Mouse (Mus musculus) intestine, postnatal 0 days (tissue): ENCODE measurements around the gene Srgn. TPM values are rescaled to one million over a fixed set of nuclear protein-coding genes. Genes with fewer than 3 reads are reported as not detected.

ENCODE experiments used
- ATAC-seq: fragments of 200-750 bp; cut with Nextera tagmentation; 2 replicates; pipeline ENCODE4 v1.8.0; 2017; ENCODE audit warnings: mild to moderate bottlenecking, moderate TSS enrichment, moderate library complexity
- H3K27ac ChIP-seq: fragments of 300-500 bp; sonication (generic); 2 replicates; pipeline ENCODE4 v1.5.1; 2014; ENCODE audit warnings: mild to moderate bottlenecking, low read depth, low read length, moderate library complexity
- H3K27me3 ChIP-seq: fragments of 300-500 bp; sonication (generic); replicated peaks from 2 replicates; pipeline ENCODE4 v1.6.1; 2014; ENCODE audit warnings: low read length, mixed read lengths; ENCODE audit not compliant: control insufficient read depth, insufficient read depth
- H3K36me3 ChIP-seq: fragments of 300-500 bp; sonication (generic); 2 replicates; pipeline ENCODE4 v1.6.1; 2014; ENCODE audit warnings: mild to moderate bottlenecking, moderate library complexity; ENCODE audit not compliant: control insufficient read depth, insufficient read depth
- H3K4me1 ChIP-seq: fragments of 300-500 bp; sonication (generic); replicated peaks from 2 replicates; pipeline ENCODE4 v1.6.1; 2014; ENCODE audit warnings: antibody characterized with exemption, low read length, mixed read lengths; ENCODE audit not compliant: control insufficient read depth, insufficient read depth
- H3K4me2 ChIP-seq: fragments of 300-500 bp; sonication (generic); replicated peaks from 2 replicates; pipeline ENCODE4 v1.6.1; 2014; ENCODE audit warnings: low read depth, mild to moderate bottlenecking, moderate library complexity
- H3K4me3 ChIP-seq: fragments of 300-500 bp; sonication (generic); 2 replicates; pipeline ENCODE4 v1.5.1; 2014; ENCODE audit warnings: low read depth, low read length
- H3K9ac ChIP-seq: fragments of 300-500 bp; sonication (generic); 2 replicates; pipeline ENCODE4 v1.6.1; 2014; ENCODE audit warnings: mild to moderate bottlenecking, low read depth, low read length
- H3K9me3 ChIP-seq: fragments of 300-500 bp; sonication (generic); 2 replicates; pipeline ENCODE4 v1.6.1; 2016; ENCODE audit warnings: mixed run types; ENCODE audit not compliant: control insufficient read depth
- CTCF ChIP-seq: sonication (generic); IDR thresholded peaks from 2 replicates; pipeline ENCODE4 v1.5.1; 2016; ENCODE audit warnings: low read depth, mild to moderate bottlenecking, control low read depth, antibody characterized with exemption, moderate library complexity
- WGBS: fragments of 180-500 bp; shearing (Covaris S2); extraction: QIAGEN DNeasy Blood & Tissue Kit; methylation state at CpG from one replicate; pipeline ENCODE4 v1.1.7; 2014; 5-methylcytosine and 5-hydroxymethylcytosine counted together
- polyA plus RNA-seq: library from polyadenylated mRNA; unstranded; fragments of >200 nt; fragmentation: Nextera tagmentation; extraction: Ambion mirVana; gene quantifications from 2 replicates; pipeline ENCODE4 v1.2.1, GENCODE M21; 2015

Srgn gene
- polyA plus RNA-seq, 1 experiment from 2014 or later = 21.6 TPM

- no peak overlapping the region for H3K9ac ChIP-seq
- H3K9me3 ChIP-seq = no peaks in the 10 kb centered on the region
- no peaks in the 10 kb centered on the region for H3K4me1 ChIP-seq
- ATAC-seq = no peak
- H3K4me2 ChIP-seq = no peak overlapping the region
- H3K27me3 ChIP-seq = no peaks in the 10 kb centered on the region
- no peak overlapping the region for H3K4me3 ChIP-seq
- peaks cover 19% of the 10 kb centered on the region for H3K36me3 ChIP-seq
- peak; percentile 33 for TF ChIP-seq CTCF
- WGBS = 75% methylated on average over 11 of the region's 11 CpGs
- H3K27ac ChIP-seq = no peak overlapping the region
Measured at GRCm38 (mm10) chr10:62555705-62556557, 28.7 kb upstream of the Srgn start.

GRCm38 (mm10) chr10:62553611-62554091, 26.4 kb upstream of the Srgn start:
- no peak overlapping the region for H3K27ac ChIP-seq
- no peaks in the 10 kb centered on the region for H3K27me3 ChIP-seq
- H3K9ac ChIP-seq = no peak overlapping the region
- H3K4me3 ChIP-seq = no peak overlapping the region
- peaks cover under 1% of the 10 kb centered on the region; the same call in 1 of the 2 replicates for H3K36me3 ChIP-seq
- WGBS = 78% methylated on average over 12 of the region's 12 CpGs
- TF ChIP-seq CTCF = no peak
- H3K9me3 ChIP-seq = no peaks in the 10 kb centered on the region
- H3K4me2 ChIP-seq = no peak overlapping the region
- no peaks in the 10 kb centered on the region for H3K4me1 ChIP-seq
- ATAC-seq = no peak

- Histone ChIP-seq H3K4me3 (no peak overlapping the region), H3K9ac (no peak overlapping the region), H3K4me1 (no peaks in the 10 kb centered on the region), H3K27me3 (no peaks in the 10 kb centered on the region), H3K4me2 (no peak overlapping the region), H3K36me3 (no peaks in the 10 kb centered on the region; the same call in 1 of the 2 replicates), H3K9me3 (no peaks in the 10 kb centered on the region), H3K27ac (no peak overlapping the region)
- ATAC-seq = no peak
- no peak for TF ChIP-seq CTCF
- WGBS = 81% methylated on average over 7 of the region's 7 CpGs
Measured at GRCm38 (mm10) chr10:62550787-62551300, 23.6 kb upstream of the Srgn start.

GRCm38 (mm10) chr10:62549523-62550166, 22.4 kb upstream of the Srgn start:
- ATAC-seq = peak; percentile 61; the same call in 1 of the 2 replicates

GRCm38 (mm10) chr10:62546441-62546840, 19.2 kb upstream of the Srgn start:
- no peaks in the 10 kb centered on the region for H3K4me1 ChIP-seq
- H3K9me3 ChIP-seq = no peaks in the 10 kb centered on the region
- no peak overlapping the region for H3K27ac ChIP-seq
- no peak overlapping the region for H3K4me2 ChIP-seq
- no peak for ATAC-seq
- TF ChIP-seq CTCF = no peak
- no peaks in the 10 kb centered on the region for H3K36me3 ChIP-seq
- no peak overlapping the region for H3K9ac ChIP-seq
- no peaks in the 10 kb centered on the region for H3K27me3 ChIP-seq
- no peak overlapping the region for H3K4me3 ChIP-seq
- 55% methylated on average over 10 of the region's 10 CpGs for WGBS

More at GRCm38 (mm10) chr10:62549523-62550166, 22.4 kb upstream of the Srgn start:
- 22% methylated on average over 16 of the region's 16 CpGs for WGBS
- Histone ChIP-seq H3K9ac (no peak overlapping the region), H3K4me1 (no peaks in the 10 kb centered on the region), H3K4me3 (no peak overlapping the region), H3K4me2 (no peak overlapping the region), H3K27me3 (no peaks in the 10 kb centered on the region), H3K27ac (no peak overlapping the region), H3K9me3 (no peaks in the 10 kb centered on the region), H3K36me3 (no peaks in the 10 kb centered on the region; the same call in 1 of the 2 replicates)
- TF ChIP-seq CTCF = peak; percentile 80

GRCm38 (mm10) chr10:62545759-62546158, 18.5 kb upstream of the Srgn start:
- TF ChIP-seq CTCF = peak; percentile 20; the same call in 1 of the 2 replicates
- Histone ChIP-seq H3K4me3 (no peak overlapping the region), H3K4me2 (no peak overlapping the region), H3K9me3 (no peaks in the 10 kb centered on the region), H3K36me3 (no peaks in the 10 kb centered on the region), H3K4me1 (no peaks in the 10 kb centered on the region), H3K27ac (no peak overlapping the region), H3K27me3 (no peaks in the 10 kb centered on the region), H3K9ac (no peak overlapping the region)
- no peak for ATAC-seq
